Mouse (Mus musculus): ENCODE measurements around the gene Plpp3. TPM values are rescaled to one million over a fixed set of nuclear protein-coding genes. Genes with fewer than 3 reads are reported as not detected.

Plpp3 gene
- polyA plus RNA-seq, 1 experiment from 2014 or later = 58.5 TPM

DNA sequence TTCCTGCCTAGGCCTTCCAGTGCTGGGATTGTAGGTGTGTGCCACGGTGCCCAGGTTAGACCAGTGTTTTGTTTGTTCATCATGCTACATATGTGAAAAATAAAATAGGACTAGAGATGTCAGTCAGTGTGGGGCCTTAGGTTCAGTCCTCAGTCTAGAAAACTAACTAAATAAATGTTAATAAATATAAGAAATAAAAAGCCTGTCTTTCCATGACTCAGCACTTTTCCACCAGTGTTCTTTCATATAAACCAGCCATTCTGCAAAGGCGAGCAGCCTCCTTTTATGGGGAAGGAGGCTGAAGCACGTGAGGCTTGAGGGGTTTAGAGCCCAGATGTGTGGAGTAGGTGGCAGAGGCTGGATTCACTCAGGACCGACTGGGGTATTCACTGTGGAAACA is 50.5 kb downstream of the Plpp3 start:
- Histone ChIP-seq H3K4me3 (replicated peaks) (no peak overlapping the region), H3K9ac (replicated peaks) (no peak overlapping the region), H3K27me3 (no peaks in the 10 kb centered on the region), H3K4me2 (replicated peaks) (no peak overlapping the region), H3K9me3 (no peaks in the 10 kb centered on the region), H3K27ac (no peak overlapping the region), H3K36me3 (peaks cover 28% of the 10 kb centered on the region), H3K4me1 (replicated peaks) (peaks cover 41% of the 10 kb centered on the region)
- ATAC-seq = no peak
- WGBS = 91% methylated on average over 4 of the region's 4 CpGs

- H3K9me3 ChIP-seq = no peaks in the 10 kb centered on the region
- no peak overlapping the region for H3K4me3 ChIP-seq (replicated peaks)
- H3K27ac ChIP-seq = no peak overlapping the region
- H3K36me3 ChIP-seq = peaks cover 32% of the 10 kb centered on the region
- ATAC-seq = no peak
- H3K4me1 ChIP-seq (replicated peaks) = peaks cover 34% of the 10 kb centered on the region
- no peaks in the 10 kb centered on the region for H3K27me3 ChIP-seq
- H3K4me2 ChIP-seq (replicated peaks) = no peak overlapping the region
- 91% methylated on average over 5 of the region's 5 CpGs for WGBS
- H3K9ac ChIP-seq (replicated peaks) = no peak overlapping the region
Observed at GRCm38 (mm10) chr4:105208977-105209376, 51.8 kb downstream of the Plpp3 start.

- H3K9ac ChIP-seq (replicated peaks) = no peak overlapping the region
- no peak overlapping the region for H3K27ac ChIP-seq
- no peaks in the 10 kb centered on the region for H3K9me3 ChIP-seq
- H3K36me3 ChIP-seq = peaks cover 39% of the 10 kb centered on the region
- no peak overlapping the region for H3K4me3 ChIP-seq (replicated peaks)
- no peaks in the 10 kb centered on the region for H3K27me3 ChIP-seq
- H3K4me1 ChIP-seq (replicated peaks) = peaks cover 3% of the 10 kb centered on the region
- no peak overlapping the region for H3K4me2 ChIP-seq (replicated peaks)
- no peak for ATAC-seq
Observed at GRCm38 (mm10) chr4:105213314-105213713, 56.2 kb downstream of the Plpp3 start.

GRCm38 (mm10) chr4:105214438-105214837 is 57.3 kb downstream of the Plpp3 start:
- Histone ChIP-seq H3K4me3 (replicated peaks) (no peak overlapping the region), H3K27me3 (no peaks in the 10 kb centered on the region), H3K9ac (replicated peaks) (no peak overlapping the region), H3K36me3 (peaks cover 31% of the 10 kb centered on the region), H3K4me1 (replicated peaks) (peaks cover 8% of the 10 kb centered on the region), H3K27ac (no peak overlapping the region), H3K9me3 (no peaks in the 10 kb centered on the region), H3K4me2 (replicated peaks) (no peak overlapping the region)
- 100% methylated on average over 1 of the region's 1 CpGs for WGBS
- no peak for ATAC-seq

GRCm38 (mm10) chr4:105215726-105216410 is 58.7 kb downstream of the Plpp3 start:
- H3K4me3 ChIP-seq (replicated peaks) = no peak overlapping the region
- peaks cover 36% of the 10 kb centered on the region for H3K36me3 ChIP-seq
- WGBS = 84% methylated on average over 12 of the region's 12 CpGs
- ATAC-seq = no peak
- peaks cover 8% of the 10 kb centered on the region for H3K4me1 ChIP-seq (replicated peaks)
- H3K9ac ChIP-seq (replicated peaks) = no peak overlapping the region
- H3K9me3 ChIP-seq = no peaks in the 10 kb centered on the region
- no peaks in the 10 kb centered on the region for H3K27me3 ChIP-seq
- H3K4me2 ChIP-seq (replicated peaks) = no peak overlapping the region
- no peak overlapping the region for H3K27ac ChIP-seq

- Histone ChIP-seq H3K4me1 (replicated peaks) (peaks cover 8% of the 10 kb centered on the region), H3K9ac (replicated peaks) (no peak overlapping the region), H3K27ac (no peak overlapping the region), H3K4me2 (replicated peaks) (no peak overlapping the region), H3K4me3 (replicated peaks) (no peak overlapping the region), H3K36me3 (peaks cover 49% of the 10 kb centered on the region), H3K9me3 (no peaks in the 10 kb centered on the region), H3K27me3 (no peaks in the 10 kb centered on the region)
- ATAC-seq = no peak
- WGBS = 75% methylated on average over 10 of the region's 10 CpGs
Observed at GRCm38 (mm10) chr4:105218202-105218601, 61.1 kb downstream of the Plpp3 start.

DNA sequence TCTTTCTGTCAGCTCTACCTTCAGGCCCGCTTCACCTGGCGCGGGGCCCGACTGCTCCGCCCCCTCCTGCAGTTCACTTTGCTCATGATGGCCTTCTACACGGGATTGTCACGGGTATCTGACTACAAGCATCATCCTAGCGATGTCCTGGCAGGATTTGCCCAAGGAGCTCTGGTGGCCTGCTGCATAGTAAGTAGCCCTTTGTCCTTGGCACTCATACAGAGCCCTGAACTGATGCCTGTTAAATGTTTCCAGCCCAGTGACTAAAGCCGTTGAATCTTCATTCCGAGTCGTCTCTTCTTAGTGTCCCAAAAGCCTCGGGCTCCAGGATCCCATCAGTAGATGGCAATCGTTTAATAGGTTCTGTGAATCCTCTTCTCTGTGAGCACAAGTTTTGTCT is 62.2 kb downstream of the Plpp3 start:
- H3K4me1 ChIP-seq (replicated peaks) = peaks cover 8% of the 10 kb centered on the region
- H3K36me3 ChIP-seq = peaks cover 55% of the 10 kb centered on the region
- H3K27me3 ChIP-seq = no peaks in the 10 kb centered on the region
- no peaks in the 10 kb centered on the region for H3K9me3 ChIP-seq
- H3K4me2 ChIP-seq (replicated peaks) = no peak overlapping the region
- 0 out of 2 replicates have a peak, but pooled peaks have one; percentile 17 for ATAC-seq
- WGBS = 80% methylated on average over 13 of the region's 13 CpGs
- no peak overlapping the region for H3K4me3 ChIP-seq (replicated peaks)
- H3K27ac ChIP-seq = no peak overlapping the region
- H3K9ac ChIP-seq (replicated peaks) = no peak overlapping the region

DNA sequence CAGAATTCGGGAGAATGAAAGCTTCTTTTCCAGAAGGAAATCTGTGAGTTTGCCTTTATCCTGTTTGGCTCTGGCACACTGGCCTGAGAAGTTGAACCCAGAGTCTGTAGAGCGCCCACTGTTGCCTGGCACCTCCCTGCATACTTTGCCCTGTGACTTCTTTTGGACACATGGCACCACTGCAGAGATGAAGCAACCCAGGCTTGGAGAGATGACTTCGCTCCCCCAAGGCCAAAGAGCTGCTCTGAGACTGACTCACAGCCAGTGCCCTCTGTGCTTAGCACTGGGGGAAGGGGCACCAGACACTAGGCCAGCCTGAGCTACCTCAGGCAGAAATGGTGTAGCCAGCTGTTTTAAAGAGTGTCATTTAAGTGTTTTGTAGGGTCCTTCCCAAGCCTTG is 63.7 kb downstream of the Plpp3 start:
- no peak overlapping the region for H3K4me3 ChIP-seq (replicated peaks)
- no peak overlapping the region for H3K4me2 ChIP-seq (replicated peaks)
- no peak overlapping the region for H3K9ac ChIP-seq (replicated peaks)
- H3K36me3 ChIP-seq = peaks cover 51% of the 10 kb centered on the region
- H3K4me1 ChIP-seq (replicated peaks) = peaks cover 8% of the 10 kb centered on the region
- H3K9me3 ChIP-seq = no peaks in the 10 kb centered on the region
- H3K27me3 ChIP-seq = no peaks in the 10 kb centered on the region
- no peak for ATAC-seq
- 95% methylated on average over 3 of the region's 3 CpGs for WGBS
- no peak overlapping the region for H3K27ac ChIP-seq

DNA sequence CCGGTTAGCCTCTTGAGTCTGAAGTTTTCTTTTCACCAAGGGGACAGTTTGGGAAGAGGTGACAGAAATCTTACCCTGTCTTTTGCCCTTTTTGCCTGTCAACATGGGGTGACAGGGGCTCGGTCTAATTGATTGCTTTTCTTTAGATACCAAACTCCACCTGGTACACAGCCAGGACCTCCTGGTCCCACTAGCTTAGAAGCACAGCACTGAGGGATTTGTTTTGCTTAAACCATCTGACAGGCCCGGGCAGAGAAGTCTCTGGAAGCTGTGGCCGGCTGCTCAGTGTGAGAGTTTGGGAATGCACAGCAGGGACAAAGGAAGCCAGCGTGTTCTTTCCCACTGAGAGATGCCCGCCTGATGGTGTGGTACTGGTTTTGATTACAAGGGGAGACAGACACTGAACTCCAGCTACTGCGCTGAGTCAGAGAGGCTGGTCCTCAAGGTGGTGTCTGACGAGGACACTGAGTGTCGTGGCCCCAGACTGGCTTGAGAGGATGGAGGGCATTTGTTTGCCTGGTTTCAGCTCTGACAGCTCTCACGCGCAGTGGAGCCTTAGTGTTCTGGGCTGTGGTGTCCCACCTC is 64.2 kb downstream of the Plpp3 start:
- peaks cover 54% of the 10 kb centered on the region for H3K36me3 ChIP-seq

DNA sequence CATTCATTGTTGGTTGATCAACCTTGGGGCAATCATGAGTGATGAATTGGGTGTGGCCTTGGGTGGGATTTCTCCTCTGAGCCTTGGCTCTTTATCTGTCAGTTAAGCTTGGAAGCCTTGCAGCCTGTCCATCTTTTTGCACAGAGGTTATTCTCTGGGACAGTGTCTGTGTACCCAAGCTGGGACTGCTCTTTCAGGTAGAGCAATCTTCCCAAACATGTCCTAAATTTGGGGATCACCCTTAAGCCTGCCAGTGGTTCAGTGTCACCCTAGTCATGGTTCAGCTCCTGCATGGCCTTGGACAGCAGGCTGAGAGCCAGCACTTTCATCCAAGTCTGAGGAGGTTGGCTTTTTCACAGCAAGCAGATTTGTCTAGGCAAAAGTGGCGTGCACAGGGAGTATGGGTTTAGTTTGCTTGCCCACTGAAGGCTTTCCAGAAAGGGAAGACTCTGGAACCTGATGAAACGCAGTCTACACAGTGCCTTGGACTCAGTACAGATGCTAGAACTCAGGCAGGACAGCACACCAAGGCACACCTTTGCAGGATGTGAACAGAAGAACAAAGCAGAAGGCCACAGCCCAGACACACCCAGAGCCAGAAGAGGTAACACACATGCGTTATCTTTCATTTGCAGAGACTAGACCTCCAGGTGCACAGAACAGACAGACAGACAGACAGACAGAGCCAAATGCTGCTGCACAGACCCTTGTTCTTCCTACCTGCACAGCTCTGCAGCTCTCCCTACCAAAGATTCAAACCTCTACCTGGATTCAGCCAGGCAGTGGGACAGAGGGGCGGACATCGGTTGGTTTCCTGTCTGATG is 66.2 kb downstream of the Plpp3 start:
- Histone ChIP-seq H3K27ac (no peak overlapping the region), H3K4me2 (replicated peaks) (no peak overlapping the region), H3K4me1 (replicated peaks) (peaks cover 5% of the 10 kb centered on the region), H3K9ac (replicated peaks) (no peak overlapping the region), H3K4me3 (replicated peaks) (no peak overlapping the region), H3K27me3 (no peaks in the 10 kb centered on the region), H3K9me3 (no peaks in the 10 kb centered on the region), H3K36me3 (peaks cover 71% of the 10 kb centered on the region)
- WGBS = 88% methylated on average over 5 of the region's 5 CpGs
- no peak for ATAC-seq

More for the DNA sequence above, 64.2 kb downstream of the Plpp3 start:
- no peak overlapping the region for H3K4me2 ChIP-seq (replicated peaks)
- no peak overlapping the region for H3K27ac ChIP-seq
- ATAC-seq = no peak
- 86% methylated on average over 11 of the region's 11 CpGs for WGBS
- H3K9me3 ChIP-seq = no peaks in the 10 kb centered on the region
- no peak overlapping the region for H3K9ac ChIP-seq (replicated peaks)
- peaks cover 8% of the 10 kb centered on the region for H3K4me1 ChIP-seq (replicated peaks)
- H3K27me3 ChIP-seq = no peaks in the 10 kb centered on the region
- H3K4me3 ChIP-seq (replicated peaks) = no peak overlapping the region

- no peak overlapping the region for H3K4me2 ChIP-seq (replicated peaks)
- peaks cover 77% of the 10 kb centered on the region for H3K36me3 ChIP-seq
- H3K4me1 ChIP-seq (replicated peaks) = no peaks in the 10 kb centered on the region
- no peak for ATAC-seq
- H3K9ac ChIP-seq (replicated peaks) = no peak overlapping the region
- no peak overlapping the region for H3K4me3 ChIP-seq (replicated peaks)
- H3K27me3 ChIP-seq = no peaks in the 10 kb centered on the region
- no peaks in the 10 kb centered on the region for H3K9me3 ChIP-seq
- H3K27ac ChIP-seq = no peak overlapping the region
- WGBS = 54% methylated on average over 4 of the region's 4 CpGs
Observed at GRCm38 (mm10) chr4:105223925-105224300, 66.8 kb downstream of the Plpp3 start.

- Histone ChIP-seq H3K4me1 (replicated peaks) (no peaks in the 10 kb centered on the region), H3K9me3 (no peaks in the 10 kb centered on the region), H3K4me2 (replicated peaks) (no peak overlapping the region), H3K27ac (no peak overlapping the region), H3K4me3 (replicated peaks) (no peak overlapping the region), H3K27me3 (no peaks in the 10 kb centered on the region), H3K9ac (replicated peaks) (no peak overlapping the region), H3K36me3 (peaks cover 68% of the 10 kb centered on the region)
- WGBS = 88% methylated on average over 2 of the region's 2 CpGs
- ATAC-seq = no peak
Observed at GRCm38 (mm10) chr4:105225512-105225911, 68.4 kb downstream of the Plpp3 start.
